Mouse (Mus musculus): ENCODE results near the gene Edem3. TPM values are rescaled to one million over a fixed set of nuclear protein-coding genes. Genes with fewer than 3 reads are reported as not detected.

The Edem3 gene
- polyA plus RNA-seq, 1 experiment from 2014 or later: 18.6 TPM

GRCm38 (mm10) chr1:151864326-151864725 lies 109.2 kb downstream of the Edem3 start:
- Histone ChIP-seq H3K4me1 (ENCODE audit: control insufficient read depth, insufficient read depth, low read length) (peaks cover 3% of the 10 kb centered on the region; the same call in 1 of the 2 replicates), H3K9ac (replicated peaks; ENCODE audit: low read depth, low read length) (no peak overlapping the region), H3K27me3 (ENCODE audit: control insufficient read depth, insufficient read depth, low read length) (no peaks in the 10 kb centered on the region), H3K4me2 (replicated peaks; ENCODE audit: low read depth, low read length) (no peak overlapping the region), H3K27ac (ENCODE audit: low read length) (no peak overlapping the region), H3K9me3 (ENCODE audit: control insufficient read depth, low read depth, low read length) (no peaks in the 10 kb centered on the region), H3K36me3 (ENCODE audit: control insufficient read depth, insufficient read depth, low read length) (no peaks in the 10 kb centered on the region), H3K4me3 (ENCODE audit: low read depth, low read length) (no peak overlapping the region)
- 77% methylated on average over 6 of the region's 6 CpGs for WGBS
- no peak for ATAC-seq (ENCODE audit: insufficient number of reproducible peaks, insufficient read depth, low FRiP score, low read depth)

Other genes starting within 250 kb of the Edem3 start
- gene Fam129a, start 184.2 kb upstream of the Edem3 start, polyA plus RNA-seq (2014; fragmentation: Nextera tagmentation; extraction: Ambion mirVana): 9.0 and 9.1 TPM in 2 replicates

All from stomach, embryonic 14.5 days (tissue).